Mouse (Mus musculus) midbrain, embryonic 10.5 days (tissue): ENCODE results near the gene Stx18. TPM values are rescaled to one million over a fixed set of nuclear protein-coding genes. Genes with fewer than 3 reads are reported as not detected.

Experiments used
- DNase-seq: peaks from one replicate; pipeline ENCODE4 v3.0.0-alpha.2; 2017; ENCODE audit warnings: low spot score
- H3K27ac ChIP-seq: fragments of 300-500 bp; sonication (generic); replicated peaks from 2 replicates; pipeline ENCODE4 v1.5.1; 2016; ENCODE audit warnings: mild to moderate bottlenecking
- H3K27me3 ChIP-seq: fragments of 300-500 bp; sonication (generic); 2 replicates; pipeline ENCODE4 v1.6.1; 2016; ENCODE audit warnings: low read depth, mild to moderate bottlenecking; ENCODE audit not compliant: poor library complexity, severe bottlenecking
- H3K36me3 ChIP-seq: fragments of 300-500 bp; sonication (generic); 2 replicates; pipeline ENCODE4 v1.6.1; 2016; ENCODE audit warnings: mild to moderate bottlenecking, moderate library complexity
- H3K4me1 ChIP-seq: fragments of 300-500 bp; sonication (generic); 2 replicates; pipeline ENCODE4 v1.6.1; 2016
- H3K4me3 ChIP-seq: fragments of 300-500 bp; sonication (generic); 2 replicates; pipeline ENCODE4 v1.5.1; 2016; ENCODE audit warnings: mild to moderate bottlenecking, moderate library complexity
- H3K9me3 ChIP-seq: fragments of 300-500 bp; sonication (generic); replicated peaks from 2 replicates; pipeline ENCODE4 v1.6.1; 2016; ENCODE audit warnings: mild to moderate bottlenecking
- WGBS: fragments of 180-500 bp; shearing (Covaris S2); methylation state at CpG from one replicate; pipeline ENCODE4 v1.1.7; 2016; 5-methylcytosine and 5-hydroxymethylcytosine counted together
- polyA plus RNA-seq: library from polyadenylated mRNA; unstranded; fragments of >200 nt; fragmentation: Nextera tagmentation; extraction: Ambion mirVana; gene quantifications from 2 replicates; pipeline ENCODE4 v1.2.1, GENCODE M21; 2016

The Stx18 gene
- polyA plus RNA-seq, 1 experiment from 2014 or later: 55.8 TPM

DNA sequence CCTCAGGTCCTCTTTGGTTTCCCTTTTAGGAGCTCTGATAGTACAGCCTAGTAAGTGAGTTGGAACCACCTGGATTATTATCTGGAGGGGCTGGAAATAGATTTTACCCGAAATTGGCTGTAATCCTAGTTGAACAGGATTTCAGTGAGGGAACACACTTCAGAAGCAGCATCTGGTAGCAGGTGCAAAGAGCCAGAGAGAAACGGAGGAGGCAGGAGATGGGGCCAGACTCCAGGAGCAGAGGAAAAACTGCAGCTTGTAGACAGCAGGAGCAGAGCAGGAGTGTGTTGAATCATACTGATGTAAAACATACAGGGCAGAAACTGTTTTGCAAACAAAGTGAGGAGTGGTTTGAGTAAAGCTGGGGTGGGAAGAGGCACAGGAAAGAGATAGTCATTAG, 6.4 kb downstream of the Stx18 start:
- 65% methylated on average over 2 of the region's 2 CpGs for WGBS
- Histone ChIP-seq H3K4me1 (peaks cover 10% of the 10 kb centered on the region), H3K27ac (no peak overlapping the region), H3K9me3 (no peaks in the 10 kb centered on the region), H3K36me3 (peaks cover 19% of the 10 kb centered on the region), H3K27me3 (no peaks in the 10 kb centered on the region), H3K4me3 (no peak overlapping the region)
- DNase-seq: no peak

DNA sequence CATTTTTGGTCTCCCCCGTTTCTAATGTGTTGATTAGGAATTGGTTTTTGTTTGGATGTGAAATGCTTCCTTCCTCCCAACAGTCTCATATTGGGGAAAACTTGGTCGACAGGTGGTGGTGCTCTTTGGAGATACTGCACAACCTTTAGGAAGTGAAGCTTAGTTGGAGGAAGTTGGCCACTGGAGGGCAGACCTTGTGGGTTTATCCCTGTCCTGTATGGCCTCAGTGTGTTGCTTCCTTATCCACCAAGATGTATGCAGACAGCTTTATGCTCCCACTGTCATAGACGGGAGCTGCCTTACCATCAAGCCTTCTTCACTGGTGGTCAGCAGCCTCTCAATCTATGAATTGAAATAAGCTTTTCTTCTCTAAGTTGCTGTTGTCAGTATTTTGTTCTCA, 9.6 kb downstream of the Stx18 start:
- Histone ChIP-seq H3K36me3 (peaks cover 7% of the 10 kb centered on the region; the same call in 1 of the 2 replicates), H3K9me3 (no peaks in the 10 kb centered on the region), H3K4me3 (no peak overlapping the region), H3K27ac (no peak overlapping the region), H3K4me1 (no peaks in the 10 kb centered on the region), H3K27me3 (no peaks in the 10 kb centered on the region)
- no peak for DNase-seq
- 53% methylated on average over 3 of the region's 3 CpGs for WGBS

DNA sequence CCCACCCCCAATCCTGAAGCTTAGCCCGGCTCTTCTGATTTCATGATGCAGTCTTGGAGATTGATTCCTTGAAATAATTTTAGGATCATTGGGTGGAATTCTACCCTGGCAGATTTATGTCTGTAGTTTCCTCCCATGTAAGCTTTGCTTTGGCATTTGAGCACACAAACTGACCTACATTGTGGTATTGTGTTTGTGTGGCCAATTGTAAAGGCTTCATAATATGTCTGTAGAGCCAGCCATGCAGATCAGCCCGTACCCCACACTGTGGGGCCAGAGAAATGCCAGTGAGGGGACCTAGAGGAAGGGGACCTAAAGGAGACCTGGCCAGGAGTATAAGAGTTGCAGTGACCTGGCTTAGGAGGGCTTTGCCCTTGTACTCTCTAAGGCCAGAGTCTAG, 22.5 kb downstream of the Stx18 start:
- Histone ChIP-seq H3K4me3 (no peak overlapping the region), H3K27me3 (no peaks in the 10 kb centered on the region), H3K9me3 (no peaks in the 10 kb centered on the region), H3K36me3 (no peaks in the 10 kb centered on the region), H3K27ac (peak overlapping the region; percentile 50), H3K4me1 (peaks cover 65% of the 10 kb centered on the region)
- WGBS: 29% methylated on average over 2 of the region's 2 CpGs
- DNase-seq: no peak

DNA sequence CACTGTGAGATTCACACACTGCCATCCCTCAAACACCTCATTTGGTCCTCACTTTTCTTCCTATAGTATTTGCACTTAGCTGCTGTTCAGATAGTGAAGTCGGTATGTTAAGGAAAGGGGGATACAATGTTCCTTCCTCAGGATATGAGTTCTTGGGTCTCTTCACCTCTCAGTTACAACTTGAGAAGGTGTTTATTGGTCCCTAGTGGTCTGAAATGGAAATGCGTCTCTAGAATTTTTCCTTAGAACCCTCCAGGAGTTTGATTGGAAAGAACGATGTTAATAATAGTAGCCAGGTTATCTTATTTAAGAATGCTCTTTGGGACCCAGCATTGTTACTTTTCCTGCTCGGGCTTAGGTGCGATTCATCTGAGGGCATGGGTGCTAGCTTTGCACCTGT, 24.2 kb downstream of the Stx18 start:
- Histone ChIP-seq H3K36me3 (no peaks in the 10 kb centered on the region), H3K4me3 (no peak overlapping the region), H3K4me1 (peaks cover 77% of the 10 kb centered on the region), H3K27me3 (no peaks in the 10 kb centered on the region), H3K27ac (no peak overlapping the region), H3K9me3 (no peaks in the 10 kb centered on the region)
- DNase-seq: no peak
- 19% methylated on average over 5 of the region's 5 CpGs for WGBS

DNA sequence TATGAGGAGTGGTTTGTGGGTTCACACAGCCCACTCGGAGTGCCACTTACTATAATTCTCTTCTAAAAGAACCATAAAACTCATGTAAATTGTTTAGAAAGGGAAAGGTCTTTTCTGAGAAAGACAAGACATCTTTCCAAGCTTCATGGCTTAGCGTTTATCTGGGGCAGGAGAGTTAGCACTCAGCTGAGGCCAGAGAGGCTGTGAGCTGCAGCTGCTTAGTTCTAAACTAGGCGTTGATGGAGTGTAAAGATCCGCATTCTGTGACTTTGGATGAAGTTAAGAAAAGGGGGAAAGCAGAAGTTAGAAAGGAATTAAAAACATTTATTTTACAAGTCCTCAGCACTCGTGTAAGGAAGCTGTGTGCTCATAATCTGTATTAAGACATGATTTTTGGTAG, 24.8 kb downstream of the Stx18 start:
- Histone ChIP-seq H3K9me3 (no peaks in the 10 kb centered on the region), H3K4me1 (peaks cover 71% of the 10 kb centered on the region), H3K4me3 (no peak overlapping the region), H3K27ac (no peak overlapping the region), H3K36me3 (no peaks in the 10 kb centered on the region), H3K27me3 (no peaks in the 10 kb centered on the region)
- DNase-seq: no peak
- WGBS: 60% methylated on average over 5 of the region's 5 CpGs

DNA sequence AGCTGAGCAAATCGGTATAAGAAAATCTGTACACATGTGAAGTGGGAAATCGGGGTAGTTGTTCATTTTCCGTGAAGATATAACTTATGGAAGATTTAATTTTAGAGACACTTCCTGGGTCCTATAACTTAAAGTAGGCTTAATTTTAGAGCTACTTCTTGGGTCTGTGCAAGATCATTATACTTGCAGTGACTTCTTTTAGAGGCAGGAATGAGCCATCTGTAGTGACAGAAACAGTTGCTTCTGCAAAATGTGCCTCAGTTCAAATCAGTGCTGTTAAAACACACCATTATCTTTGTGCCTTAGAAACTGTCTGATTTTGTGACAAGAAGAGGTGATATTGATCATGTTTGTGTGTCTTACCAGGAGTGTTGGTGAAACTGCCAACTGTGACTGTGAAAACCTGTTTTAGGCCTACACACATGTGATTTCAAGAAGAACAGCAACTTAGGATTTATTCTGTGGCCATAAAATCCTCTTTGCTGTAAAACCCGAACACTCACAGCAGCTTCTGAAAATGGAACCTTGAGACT, 25.6 kb downstream of the Stx18 start:
- H3K9me3 ChIP-seq: no peaks in the 10 kb centered on the region
- no peaks in the 10 kb centered on the region for H3K36me3 ChIP-seq
- no peak overlapping the region for H3K4me3 ChIP-seq
- H3K27me3 ChIP-seq: no peaks in the 10 kb centered on the region
- WGBS: 87% methylated on average over 4 of the region's 4 CpGs
- peaks cover 76% of the 10 kb centered on the region for H3K4me1 ChIP-seq
- DNase-seq: no peak
- H3K27ac ChIP-seq: no peak overlapping the region

DNA sequence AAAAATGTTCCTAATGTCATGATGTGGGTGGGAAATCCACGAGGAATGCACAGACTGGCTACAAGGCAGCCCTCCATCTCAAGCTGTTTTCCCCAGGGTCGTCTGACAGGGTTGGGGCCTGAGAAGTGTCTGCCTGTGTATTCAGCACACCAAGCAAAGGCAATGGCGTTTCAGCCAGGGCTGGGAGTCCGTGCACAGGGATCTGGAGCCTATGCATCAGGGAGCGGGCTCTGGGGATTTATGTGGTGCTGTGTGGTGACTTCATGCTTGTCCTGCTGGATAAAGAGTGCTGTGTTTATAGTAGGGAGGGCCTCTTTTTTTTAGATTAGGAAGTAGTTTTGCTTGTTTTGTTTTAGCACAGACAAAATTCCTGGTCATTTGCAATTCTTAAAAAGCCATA, 26.2 kb downstream of the Stx18 start:
- peak; percentile 32 for DNase-seq
- WGBS: 15% methylated on average over 5 of the region's 5 CpGs
- Histone ChIP-seq H3K36me3 (no peaks in the 10 kb centered on the region), H3K4me3 (no peak overlapping the region), H3K27ac (peak overlapping the region; percentile 34), H3K27me3 (no peaks in the 10 kb centered on the region), H3K9me3 (no peaks in the 10 kb centered on the region), H3K4me1 (peaks cover 76% of the 10 kb centered on the region)

DNA sequence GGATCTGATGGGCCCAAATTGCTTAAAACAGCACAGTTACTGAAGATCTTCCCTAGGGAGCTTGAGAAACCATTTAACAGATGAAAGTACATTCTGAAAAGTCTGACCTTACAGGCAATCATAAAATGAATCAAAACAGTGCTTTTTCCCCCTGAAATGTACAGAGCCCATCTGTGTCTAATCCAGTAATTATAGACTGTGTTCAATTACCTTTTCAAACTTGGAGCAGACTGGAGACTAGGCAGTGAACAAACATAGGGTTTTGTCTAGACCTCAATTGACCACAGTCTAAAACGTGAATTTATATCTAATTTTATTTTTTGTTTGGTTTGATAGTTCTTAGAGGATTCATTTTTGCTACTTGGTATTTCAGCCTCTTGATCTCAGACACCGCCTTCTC, 26.9 kb downstream of the Stx18 start:
- no peak overlapping the region for H3K4me3 ChIP-seq
- no peaks in the 10 kb centered on the region for H3K27me3 ChIP-seq
- no peak for DNase-seq
- H3K9me3 ChIP-seq: no peaks in the 10 kb centered on the region
- H3K36me3 ChIP-seq: no peaks in the 10 kb centered on the region
- peak overlapping the region; percentile 53 for H3K27ac ChIP-seq
- WGBS: 19% methylated on average over 2 of the region's 2 CpGs
- peaks cover 74% of the 10 kb centered on the region for H3K4me1 ChIP-seq

DNA sequence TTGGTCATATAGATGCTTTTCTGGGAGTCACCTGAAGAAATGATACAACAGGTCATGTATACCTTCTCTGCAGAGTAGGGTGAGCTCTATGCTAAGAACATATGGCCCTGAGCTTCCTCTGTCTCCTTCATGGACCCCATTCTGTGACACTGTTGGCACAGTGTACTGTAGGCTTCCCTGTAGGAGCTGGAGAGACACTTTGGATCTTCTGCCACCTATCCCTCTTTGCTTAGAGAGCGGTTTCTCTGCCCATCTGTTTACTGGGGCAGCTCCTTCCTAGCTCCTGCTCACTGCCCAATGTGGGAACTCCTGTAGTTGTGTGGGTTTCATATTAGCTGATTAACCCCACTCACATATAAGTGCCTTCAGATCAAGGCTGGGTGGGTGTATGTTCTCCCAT, 28.1 kb downstream of the Stx18 start:
- Histone ChIP-seq H3K27ac (peak overlapping the region; percentile 50), H3K4me3 (no peak overlapping the region), H3K4me1 (peaks cover 63% of the 10 kb centered on the region), H3K9me3 (no peaks in the 10 kb centered on the region), H3K36me3 (no peaks in the 10 kb centered on the region), H3K27me3 (no peaks in the 10 kb centered on the region)
- WGBS: 85% methylated on average over 1 of the region's 1 CpGs
- no peak for DNase-seq

DNA sequence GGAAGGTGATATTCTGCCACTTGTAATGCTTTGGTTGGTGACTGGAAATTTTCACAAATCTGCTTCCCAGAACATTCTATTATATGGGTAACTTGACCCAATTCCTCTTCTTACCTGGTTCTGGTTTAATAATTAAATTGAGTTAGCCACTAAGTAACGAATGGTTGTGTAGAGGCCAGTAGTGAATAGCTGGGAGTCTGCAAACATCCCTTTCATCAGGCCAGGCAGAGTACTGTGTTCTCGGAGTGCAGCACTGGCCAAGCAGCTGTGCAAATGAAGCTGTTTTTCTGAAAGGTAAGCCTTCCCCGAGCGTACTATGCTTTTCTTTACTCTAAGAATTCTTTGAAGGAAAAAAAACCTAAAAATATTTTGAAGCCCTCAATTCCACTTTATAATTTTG, 37.8 kb downstream of the Stx18 start:
- peaks cover 50% of the 10 kb centered on the region for H3K4me1 ChIP-seq
- WGBS: 52% methylated on average over 4 of the region's 4 CpGs

DNA sequence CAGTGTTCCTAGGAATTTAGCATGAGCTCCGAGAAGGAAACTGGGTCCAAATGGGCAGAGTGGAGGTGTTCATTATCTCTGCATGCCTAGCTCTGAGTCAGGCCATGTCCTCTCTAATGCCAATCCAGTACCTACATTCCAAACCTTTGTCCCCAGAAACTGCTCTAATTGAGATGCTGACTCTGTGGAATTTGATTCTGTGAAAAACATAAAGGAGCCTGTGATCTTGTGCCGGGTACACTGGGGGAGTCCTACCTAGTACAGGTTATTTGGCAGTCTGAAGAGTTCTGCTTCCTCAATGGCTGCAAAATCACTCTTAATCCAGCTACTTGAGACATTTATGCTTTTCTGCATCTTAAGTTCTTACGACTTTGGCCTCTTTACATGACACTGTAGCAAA, 40.0 kb downstream of the Stx18 start:
- no peak overlapping the region for H3K27ac ChIP-seq
- H3K36me3 ChIP-seq: no peaks in the 10 kb centered on the region
- H3K4me1 ChIP-seq: peaks cover 67% of the 10 kb centered on the region
- H3K27me3 ChIP-seq: peaks cover 6% of the 10 kb centered on the region
- H3K9me3 ChIP-seq: no peaks in the 10 kb centered on the region
- 75% methylated on average over 3 of the region's 3 CpGs for WGBS
- DNase-seq: no peak
- H3K4me3 ChIP-seq: no peak overlapping the region

More for the DNA sequence above, 37.8 kb downstream of the Stx18 start:
- Histone ChIP-seq H3K36me3 (no peaks in the 10 kb centered on the region), H3K27me3 (peaks cover 6% of the 10 kb centered on the region), H3K4me3 (no peak overlapping the region), H3K9me3 (no peaks in the 10 kb centered on the region), H3K27ac (no peak overlapping the region)
- DNase-seq: no peak

DNA sequence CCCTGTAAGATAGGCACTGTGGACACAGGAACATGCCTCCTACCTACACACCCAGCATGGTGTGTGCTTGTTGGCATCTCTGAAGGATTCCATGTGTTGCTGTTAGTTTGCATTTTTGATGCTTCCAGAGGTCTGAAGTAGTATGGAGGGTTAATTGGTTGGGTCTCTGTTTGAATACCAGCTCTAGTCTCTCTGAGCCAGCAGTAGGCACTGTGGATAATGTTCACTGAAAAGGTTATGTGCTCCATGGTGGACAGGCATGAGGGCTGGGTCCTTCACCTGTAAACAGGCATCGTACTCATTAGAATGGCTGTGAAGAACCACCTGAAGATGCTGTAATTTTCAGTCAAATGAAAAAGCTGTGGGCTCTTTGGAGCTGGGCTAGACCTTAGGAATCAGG, 41.9 kb downstream of the Stx18 start:
- H3K27me3 ChIP-seq: peaks cover 6% of the 10 kb centered on the region
- H3K36me3 ChIP-seq: no peaks in the 10 kb centered on the region
- H3K9me3 ChIP-seq: no peaks in the 10 kb centered on the region
- peaks cover 73% of the 10 kb centered on the region for H3K4me1 ChIP-seq
- no peak overlapping the region for H3K27ac ChIP-seq
- DNase-seq: no peak
- no peak overlapping the region for H3K4me3 ChIP-seq
- 94% methylated on average over 1 of the region's 1 CpGs for WGBS

DNA sequence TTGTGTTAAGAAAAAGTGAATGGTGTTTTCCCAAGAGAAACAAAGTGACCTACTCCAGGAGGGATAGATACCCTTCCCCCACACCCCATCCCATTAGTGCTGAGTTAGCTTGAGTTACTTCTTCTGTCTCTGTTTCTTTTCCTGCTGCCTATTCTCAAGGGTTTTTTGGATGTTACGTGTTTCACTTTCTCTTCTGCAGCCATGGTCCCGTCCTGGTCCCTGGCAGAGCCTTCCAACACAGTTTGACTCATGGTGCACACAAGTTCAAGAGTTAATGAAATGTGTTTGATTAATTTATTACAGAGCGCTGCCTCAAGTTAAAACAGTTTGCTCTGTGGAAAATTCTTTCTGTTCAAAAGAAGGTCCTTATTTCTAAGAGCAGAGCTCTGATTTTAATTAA, 44.0 kb downstream of the Stx18 start:
- Histone ChIP-seq H3K36me3 (no peaks in the 10 kb centered on the region), H3K4me3 (peak overlapping the region; percentile 11; the same call in 1 of the 2 replicates), H3K4me1 (peaks cover 65% of the 10 kb centered on the region), H3K27ac (peak overlapping the region; percentile 59), H3K27me3 (peaks cover 6% of the 10 kb centered on the region), H3K9me3 (no peaks in the 10 kb centered on the region)
- DNase-seq: no peak
- 48% methylated on average over 3 of the region's 3 CpGs for WGBS

DNA sequence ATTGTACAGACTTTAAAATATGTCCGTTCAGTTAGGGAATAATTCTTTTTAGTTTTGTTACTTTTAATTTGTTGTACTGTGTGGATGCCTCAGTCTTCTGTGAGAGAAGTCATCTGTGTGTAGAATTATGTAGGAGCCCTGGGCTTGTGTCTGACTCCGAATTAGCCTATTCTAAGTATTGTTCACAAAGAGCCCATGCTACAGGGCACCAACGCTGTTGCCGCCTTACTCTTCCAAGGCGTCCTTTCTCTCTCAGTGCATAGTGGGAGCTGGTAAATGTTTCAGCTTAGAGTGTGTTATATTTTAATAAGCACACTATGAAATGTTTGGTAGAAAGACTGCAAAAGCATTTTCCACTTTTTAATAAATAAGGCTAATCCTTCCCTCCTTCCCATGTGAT, 44.8 kb downstream of the Stx18 start:
- WGBS: 34% methylated on average over 5 of the region's 5 CpGs
- no peaks in the 10 kb centered on the region for H3K9me3 ChIP-seq

More for the DNA sequence above, 44.8 kb downstream of the Stx18 start:
- H3K36me3 ChIP-seq: no peaks in the 10 kb centered on the region
- peak overlapping the region; percentile 33; the same call in 1 of the 2 replicates for H3K27ac ChIP-seq
- no peak for DNase-seq
- H3K4me3 ChIP-seq: no peak overlapping the region
- peaks cover 6% of the 10 kb centered on the region for H3K27me3 ChIP-seq
- peaks cover 64% of the 10 kb centered on the region for H3K4me1 ChIP-seq
